Mouse (Mus musculus) retina, embryonic 14.5 days (tissue): Measurements from ENCODE around the gene Gm4175.
"Not testable (repeated sequence)": the region's sequence is repeated elsewhere in the genome, so short reads cannot be mapped to it uniquely, and the experiment has no call there.

Experiments
- DNase-seq: peaks from one replicate; pipeline ENCODE4 v3.0.0-alpha.2; 2015; ENCODE audit warnings: low spot score

Gm4175 gene

DNA sequence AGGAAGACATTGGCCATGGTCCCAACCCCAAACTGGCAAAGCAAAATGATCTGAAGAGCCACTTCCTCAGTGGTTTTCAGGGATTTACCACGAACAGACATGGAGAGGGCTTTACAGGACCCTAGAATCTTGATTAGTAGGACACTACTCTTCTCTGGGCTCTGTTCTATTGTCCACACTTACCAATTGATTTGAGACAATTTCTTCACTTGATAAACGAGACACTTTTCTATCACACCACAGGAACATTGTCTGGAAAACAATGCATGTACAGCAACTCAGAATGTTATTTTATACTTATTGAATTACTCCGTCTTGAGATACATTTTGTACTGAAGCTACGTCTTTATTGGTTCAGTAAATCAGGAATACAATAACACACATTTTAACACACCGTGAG lies at the start of gene Gm4175:
TSS of gene Gm4175 (minus strand) at position 101 of the 400 bp plus-strand sequence.
- not testable (repeated sequence) for DNase-seq

DNA sequence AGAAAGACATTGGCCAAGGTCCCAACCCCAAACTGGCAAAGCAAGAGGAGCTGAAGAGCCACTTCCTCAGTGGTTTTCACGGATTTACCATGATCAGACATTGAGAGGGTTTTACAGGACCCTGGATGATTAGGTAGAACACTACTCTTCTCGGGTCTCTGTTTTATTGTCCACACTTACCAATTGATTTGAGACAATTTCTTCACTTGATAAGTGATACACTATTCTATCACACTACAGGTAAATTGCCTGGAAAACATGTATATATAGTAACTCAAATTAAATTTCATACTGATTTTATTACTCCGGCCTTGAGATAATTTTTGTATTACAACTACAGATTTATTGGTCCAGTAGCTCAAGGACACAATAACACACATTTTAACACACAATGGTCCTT lies 35.4 kb upstream of the Gm4175 start, which contains the start of gene Gm4177:
TSS of gene Gm4177 (minus strand) at position 101 of the 400 bp plus-strand sequence.
- DNase-seq = not testable (repeated sequence)
